18 mouse cellular contexts compared by ENCODE assay signal in the genomic region with DNA sequence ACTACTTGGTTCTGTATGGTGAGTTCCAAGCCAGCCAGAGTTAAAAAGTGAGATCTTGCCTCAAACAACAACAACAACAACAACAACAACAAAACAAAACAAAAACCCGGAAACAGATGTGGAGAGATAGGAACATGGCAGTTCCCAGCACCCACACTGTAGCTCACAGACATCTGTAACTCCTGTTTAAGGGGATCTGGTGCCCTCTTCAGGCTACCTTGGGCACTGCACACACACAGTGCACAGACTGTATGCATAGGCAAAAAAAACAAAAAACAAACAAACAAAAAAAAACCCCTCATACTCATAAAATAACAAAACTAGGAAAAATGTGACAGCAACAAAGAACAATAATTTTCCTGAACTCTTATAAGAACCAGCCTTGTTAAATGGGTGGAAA. TPM values are rescaled to one million over a fixed set of nuclear protein-coding genes. Genes with fewer than 3 reads are reported as not detected.
A peak's percentile ranks its signal among the peaks of the same experiment; 100 is the strongest.
DNase-seq lines count a peak whose midpoint lies in the region; ATAC-seq and TF ChIP-seq lines count a peak whose summit lies in the region.
"Had no signal": no experiment of that assay in that cellular context is flagged by ENCODE, and none has a peak within 500 bp of the region (broad histone marks: within the 10 kb centered on the region; RNA-seq: fewer than 3 reads in every experiment).

No protein-coding gene starts in this region.

- no peak overlapping the region for H3K27ac ChIP-seq in heart, adult 2 months
- H3K27ac ChIP-seq in heart, embryonic 10.5 days: no peak overlapping the region
- no peak overlapping the region for H3K27ac ChIP-seq in liver, postnatal 0 days (ENCODE audit: low read depth)
- H3K27ac ChIP-seq in liver, embryonic 12.5 days: no peak overlapping the region
- H3K27ac ChIP-seq in ES-Bruce4 (ENCODE audit: insufficient read depth, low read length): no peak overlapping the region
- H3K27ac ChIP-seq: embryonic facial prominence, embryonic 12.5 days; lung, embryonic 15.5 days; neural tube, embryonic 13.5 days had no signal

- TF ChIP-seq CTCF in heart, adult 2 months (IDR thresholded peaks at IDR 0.05): peak; percentile 51
- peak; percentile 50 for TF ChIP-seq CTCF in liver, postnatal 0 days (IDR thresholded peaks at IDR 0.05; ENCODE audit: low read depth)
- peak; percentile 24 for TF ChIP-seq CTCF in ES-Bruce4 (IDR thresholded peaks at IDR 0.05; ENCODE audit: low read depth, low read length)

- peaks cover 6% of the 10 kb centered on the region for H3K79me2 ChIP-seq in heart, adult 2 months (replicated peaks; ENCODE audit: control insufficient read depth, insufficient read depth, low read length)

- DNase-seq in heart, adult 2 months: no peak
- no peak for DNase-seq in heart, embryonic 10.5 days (ENCODE audit: low spot score)
- no peak for DNase-seq in liver, postnatal 0 days
- DNase-seq in naive thymus-derived CD4-positive, alpha-beta T cell, adult 2 months (ENCODE audit: low read depth): peak; percentile 34
- DNase-seq in spleen, postnatal 14 days (ENCODE audit: low spot score in 2 of 2): no peak
- DNase-seq in frontal cortex, postnatal 36 days (ENCODE audit: low spot score in 2 of 2): no peak
- DNase-seq: cerebellum, adult 11-12 months; cerebellum, postnatal 36 days; gastrocnemius, postnatal 36 days; heart, postnatal 36 days; kidney, postnatal 25 days had no signal

- WGBS in heart, adult 2 months: 91% methylated on average over 1 of the region's 1 CpGs
- WGBS in heart, embryonic 10.5 days: 90% methylated on average over 1 of the region's 1 CpGs
- WGBS in liver, postnatal 0 days (ENCODE audit: insufficient replicate concordance): 86% methylated on average over 1 of the region's 1 CpGs
- WGBS in liver, embryonic 12.5 days (ENCODE audit: insufficient replicate concordance): 74% methylated on average over 1 of the region's 1 CpGs

- no peak for ATAC-seq in liver, postnatal 0 days
- ATAC-seq in liver, embryonic 12.5 days: no peak

- TF ChIP-seq POLR2A in heart, adult 2 months (IDR thresholded peaks at IDR 0.05; ENCODE audit: insufficient read depth, low read depth, low read length): no peak
- TF ChIP-seq POLR2A in ES-Bruce4 (IDR thresholded peaks at IDR 0.05; ENCODE audit: insufficient read depth, low read length): no peak

- H3K9ac ChIP-seq in heart, adult 2 months (ENCODE audit: low read depth, low read length): no peak overlapping the region
- no peak overlapping the region for H3K9ac ChIP-seq in liver, postnatal 0 days (replicated peaks)
- no peak overlapping the region for H3K9ac ChIP-seq in liver, embryonic 12.5 days
- no peak overlapping the region for H3K9ac ChIP-seq in ES-Bruce4 (ENCODE audit: low read depth, poor library complexity, severe bottlenecking)
- H3K9ac ChIP-seq: embryonic facial prominence, embryonic 12.5 days; heart, embryonic 12.5 days; lung, embryonic 15.5 days; neural tube, embryonic 13.5 days had no signal

- H3K27me3 ChIP-seq in heart, adult 2 months (ENCODE audit: control insufficient read depth, insufficient read depth, low read length): no peaks in the 10 kb centered on the region
- H3K27me3 ChIP-seq in heart, embryonic 10.5 days (ENCODE audit: insufficient read depth, poor library complexity, severe bottlenecking): no peaks in the 10 kb centered on the region
- H3K27me3 ChIP-seq in liver, postnatal 0 days (ENCODE audit: insufficient read depth, low read length): no peaks in the 10 kb centered on the region
- H3K27me3 ChIP-seq in liver, embryonic 12.5 days (replicated peaks): no peaks in the 10 kb centered on the region
- H3K27me3 ChIP-seq in ES-Bruce4 (ENCODE audit: control insufficient read depth, insufficient read depth, low read length, poor library complexity, severe bottlenecking): no peaks in the 10 kb centered on the region
- H3K27me3 ChIP-seq: embryonic facial prominence, embryonic 12.5 days; heart, embryonic 12.5 days; lung, embryonic 15.5 days; megakaryocyte, embryonic 14.5 days; neural tube, embryonic 13.5 days had no signal

- no peaks in the 10 kb centered on the region for H3K9me3 ChIP-seq in heart, embryonic 10.5 days
- peaks cover 7% of the 10 kb centered on the region for H3K9me3 ChIP-seq in liver, postnatal 0 days (ENCODE audit: low read length)
- 0 out of 2 replicates have a peak, but pooled peaks cover 10% of the 10 kb centered on the region for H3K9me3 ChIP-seq in liver, embryonic 12.5 days (replicated peaks)
- H3K9me3 ChIP-seq in ES-Bruce4 (replicated peaks; ENCODE audit: control insufficient read depth, insufficient read depth, low read length, poor library complexity, severe bottlenecking): no peaks in the 10 kb centered on the region; the same call in 1 of the 2 replicates
- H3K9me3 ChIP-seq: embryonic facial prominence, embryonic 12.5 days; lung, embryonic 15.5 days; neural tube, embryonic 13.5 days had no signal

- no peak overlapping the region for H3K4me2 ChIP-seq in liver, postnatal 0 days (ENCODE audit: low read depth, low read length)
- no peak overlapping the region for H3K4me2 ChIP-seq in liver, embryonic 12.5 days
- H3K4me2 ChIP-seq: embryonic facial prominence, embryonic 12.5 days; heart, embryonic 12.5 days; lung, embryonic 15.5 days; neural tube, embryonic 13.5 days had no signal

- H3K4me1 ChIP-seq in heart, adult 2 months (ENCODE audit: control insufficient read depth, insufficient read depth, low read length): peaks cover 16% of the 10 kb centered on the region
- peaks cover 55% of the 10 kb centered on the region for H3K4me1 ChIP-seq in heart, embryonic 10.5 days
- H3K4me1 ChIP-seq in liver, postnatal 0 days (ENCODE audit: insufficient read depth): peaks cover 22% of the 10 kb centered on the region
- H3K4me1 ChIP-seq in liver, embryonic 12.5 days: peaks cover 64% of the 10 kb centered on the region
- peaks cover 10% of the 10 kb centered on the region for H3K4me1 ChIP-seq in ES-Bruce4 (ENCODE audit: control insufficient read depth, insufficient read depth, low read length)

- no peak for TF ChIP-seq EP300 in heart, adult 2 months (IDR thresholded peaks at IDR 0.05; ENCODE audit: insufficient read depth, low read depth, low read length)
- TF ChIP-seq EP300 in liver, postnatal 0 days (IDR thresholded peaks at IDR 0.05; ENCODE audit: low read depth): no peak
- TF ChIP-seq EP300 in ES-Bruce4 (IDR thresholded peaks at IDR 0.05; ENCODE audit: insufficient read depth, low read depth, low read length): no peak

- H3K36me3 ChIP-seq in heart, adult 2 months (ENCODE audit: control insufficient read depth, insufficient read depth, low read length): no peaks in the 10 kb centered on the region
- peaks cover 36% of the 10 kb centered on the region for H3K36me3 ChIP-seq in heart, embryonic 10.5 days
- H3K36me3 ChIP-seq in liver, postnatal 0 days (replicated peaks; ENCODE audit: insufficient read depth, low read length): peaks cover 14% of the 10 kb centered on the region
- H3K36me3 ChIP-seq in liver, embryonic 12.5 days: peaks cover 68% of the 10 kb centered on the region
- H3K36me3 ChIP-seq in ES-Bruce4 (ENCODE audit: control insufficient read depth, insufficient read depth, low read length, poor library complexity, severe bottlenecking): peaks cover 3% of the 10 kb centered on the region

- intact Hi-C loops in heart, adult 2 months (cut with DNase I): no loop called here

- no peak overlapping the region for H3K4me3 ChIP-seq in heart, adult 2 months
- no peak overlapping the region for H3K4me3 ChIP-seq in heart, embryonic 10.5 days
- H3K4me3 ChIP-seq in liver, postnatal 0 days (ENCODE audit: low read depth, low read length): no peak overlapping the region
- no peak overlapping the region for H3K4me3 ChIP-seq in liver, embryonic 12.5 days
- no peak overlapping the region for H3K4me3 ChIP-seq in ES-Bruce4 (ENCODE audit: low read depth, low read length)
- H3K4me3 ChIP-seq: embryonic facial prominence, embryonic 12.5 days; heart, embryonic 12.5 days; lung, embryonic 15.5 days; megakaryocyte, embryonic 14.5 days; neural tube, embryonic 13.5 days had no signal

RNA-seq across cellular contexts. Expression of a gene that starts 8.7 kb away (rescaled TPM):
- total RNA-seq in heart, adult 2 months (2021): 10 to 100 TPM; 20.6 to 23.2 TPM
- 12.3 and 12.9 TPM in 2 replicates for polyA plus RNA-seq in heart, adult 2 months (2012; rRNA removed)
- 30.4 and 45.4 TPM in 2 replicates for polyA plus RNA-seq in heart, embryonic 10.5 days (2016; fragmentation: Nextera tagmentation; extraction: Ambion mirVana)
- polyA plus RNA-seq in liver, postnatal 0 days (2015; fragmentation: Nextera tagmentation; extraction: Ambion mirVana): 12.4 and 13.7 TPM in 2 replicates
- polyA plus RNA-seq in liver, embryonic 12.5 days (2016; fragmentation: Nextera tagmentation; extraction: Ambion mirVana): 21.1 and 21.9 TPM in 2 replicates
- 29.4 and 32.4 TPM in 2 replicates for polyA plus RNA-seq in ES-Bruce4 (2011; ENCODE audit: insufficient read depth, insufficient read length, low read depth, missing spikeins)

RNA-seq across cellular contexts. Expression of a gene that starts 33.2 kb away (rescaled TPM):
- total RNA-seq in heart, adult 2 months (2021): not detected
- polyA plus RNA-seq in heart, adult 2 months (2012; rRNA removed): 0.18 TPM in 1 of 2 replicates, not detected in the other
- 0.15 and 0.34 TPM in 2 replicates for polyA plus RNA-seq in heart, embryonic 10.5 days (2016; fragmentation: Nextera tagmentation; extraction: Ambion mirVana)
- 0.38 and 0.46 TPM in 2 replicates for polyA plus RNA-seq in liver, postnatal 0 days (2015; fragmentation: Nextera tagmentation; extraction: Ambion mirVana)
- 0.20 TPM in 1 of 2 replicates, not detected in the other for polyA plus RNA-seq in liver, embryonic 12.5 days (2016; fragmentation: Nextera tagmentation; extraction: Ambion mirVana)
- polyA plus RNA-seq in ES-Bruce4 (2011; ENCODE audit: insufficient read depth, insufficient read length, low read depth, missing spikeins): 18.0 and 18.1 TPM in 2 replicates
- total RNA-seq: gastrocnemius, postnatal 36 days; heart, postnatal 36 days had no signal
- polyA plus RNA-seq: heart, embryonic 12.5 days had no signal

RNA-seq across cellular contexts. Expression of a gene that starts 58.8 kb away (rescaled TPM):
- 1 to 10 TPM; 5.8 to 6.4 TPM for total RNA-seq in heart, adult 2 months (2021)
- polyA plus RNA-seq in heart, adult 2 months (2012; rRNA removed): 4.7 and 7.8 TPM in 2 replicates
- 21.8 and 26.3 TPM in 2 replicates for polyA plus RNA-seq in heart, embryonic 10.5 days (2016; fragmentation: Nextera tagmentation; extraction: Ambion mirVana)
- 4.3 and 4.6 TPM in 2 replicates for polyA plus RNA-seq in liver, postnatal 0 days (2015; fragmentation: Nextera tagmentation; extraction: Ambion mirVana)
- 14.8 and 16.0 TPM in 2 replicates for polyA plus RNA-seq in liver, embryonic 12.5 days (2016; fragmentation: Nextera tagmentation; extraction: Ambion mirVana)
- 24.3 and 29.0 TPM in 2 replicates for polyA plus RNA-seq in ES-Bruce4 (2011; ENCODE audit: insufficient read depth, insufficient read length, low read depth, missing spikeins)

RNA-seq across cellular contexts. Expression of a gene that starts 59.0 kb away (rescaled TPM):
- total RNA-seq in heart, adult 2 months (2021): 10 to 100 TPM; 15.3 to 16.4 TPM
- 10.7 and 12.4 TPM in 2 replicates for polyA plus RNA-seq in heart, adult 2 months (2012; rRNA removed)
- polyA plus RNA-seq in heart, embryonic 10.5 days (2016; fragmentation: Nextera tagmentation; extraction: Ambion mirVana): 56.2 and 60.7 TPM in 2 replicates
- 24.1 and 26.5 TPM in 2 replicates for polyA plus RNA-seq in liver, postnatal 0 days (2015; fragmentation: Nextera tagmentation; extraction: Ambion mirVana)
- 56.1 and 58.5 TPM in 2 replicates for polyA plus RNA-seq in liver, embryonic 12.5 days (2016; fragmentation: Nextera tagmentation; extraction: Ambion mirVana)
- 22.8 and 23.4 TPM in 2 replicates for polyA plus RNA-seq in ES-Bruce4 (2011; ENCODE audit: insufficient read depth, insufficient read length, low read depth, missing spikeins)

Comparison
In these comparisons a context has a peak if more than half of its experiments do, and no peak if none do; other contexts are left out.
1. RNA of a gene that starts 33.2 kb away (polyA plus RNA-seq): 18.0 to 18.1 TPM in ES-Bruce4; 0.38 to 0.46 TPM in liver, postnatal 0 days, 0.20 TPM in liver, embryonic 12.5 days, 0.15 to 0.34 TPM in heart, embryonic 10.5 days and 0.18 TPM in heart, adult 2 months; every median in the first group is over 10 times any median in the second.
2. Peak in every context shown above with its lines, with median percentiles within 50 percentile points of each other: CTCF ChIP-seq.